Mouse (Mus musculus) urinary bladder, postnatal 0 days (tissue): Measurements from ENCODE around the gene Tmem266. TPM values are rescaled to one million over a fixed set of nuclear protein-coding genes. Genes with fewer than 3 reads are reported as not detected.

Source experiments
- polyA plus RNA-seq: library from polyadenylated mRNA; unstranded; fragments of >200 nt; fragmentation: Nextera tagmentation; extraction: Ambion mirVana; gene quantifications from 2 replicates; pipeline ENCODE4 v1.2.1, GENCODE M21; 2015

Tmem266 gene
- 0.05 TPM in 1 of 2 replicates, not detected in the other for polyA plus RNA-seq

DNA sequence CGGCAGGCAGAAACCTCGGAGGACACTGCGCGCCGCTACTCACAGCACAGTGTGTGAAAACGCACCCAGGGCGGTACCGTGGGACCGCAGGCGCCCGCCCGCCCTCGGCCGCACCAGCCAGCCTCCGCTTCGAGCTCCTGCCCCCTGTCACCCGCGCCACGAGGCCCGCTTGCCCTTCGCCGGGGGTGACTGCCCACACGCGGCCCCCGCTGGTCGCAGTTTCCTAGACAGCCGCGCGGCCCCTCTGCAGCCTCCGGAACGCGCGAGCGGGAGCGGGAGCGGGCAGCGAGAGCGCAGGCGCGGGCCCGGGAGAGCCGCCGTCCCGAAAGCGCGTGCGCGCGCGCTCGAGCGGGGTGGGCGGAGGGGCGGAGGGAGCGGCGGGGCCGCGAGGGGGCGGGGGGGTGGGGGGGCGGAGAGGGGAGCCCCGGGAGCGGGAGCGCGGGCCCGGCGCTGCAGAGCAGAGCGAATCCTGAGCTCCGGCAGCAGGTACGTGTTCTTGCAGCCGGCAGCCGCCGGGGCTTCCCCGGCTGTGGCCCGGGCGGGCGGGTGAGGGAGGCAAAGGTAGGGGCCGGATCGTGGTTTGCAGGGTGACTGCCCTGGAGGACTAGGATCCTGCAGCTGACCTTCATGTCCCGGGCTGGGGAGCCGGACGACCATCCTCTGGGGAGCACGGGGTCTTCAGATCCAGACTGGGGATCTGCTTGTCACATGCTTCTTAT, at the start of gene Tmem266, which contains the start of gene Nrg4:
Tmem266 (plus strand) TSS at position 399 of the 719 bp plus-strand sequence.
Nrg4 (minus strand) TSS at position 330 of the 719 bp plus-strand sequence.

Other genes starting within 250 kb of the Tmem266 start
- gene Ube2q2, start 178.1 kb upstream of the Tmem266 start, polyA plus RNA-seq, result 25.7 and 29.9 TPM in 2 replicates
- 36.0 and 37.3 TPM in 2 replicates for gene Fbxo22, start 118.0 kb upstream of the Tmem266 start, polyA plus RNA-seq
- 0.57 and 0.71 TPM in 2 replicates for gene Nrg4, start 69 bp upstream of the Tmem266 start, polyA plus RNA-seq
- gene Etfa, start 185.3 kb downstream of the Tmem266 start, polyA plus RNA-seq, result 153 and 171 TPM in 2 replicates
- gene Isl2, start 211.8 kb downstream of the Tmem266 start, polyA plus RNA-seq, result 0.22 and 0.51 TPM in 2 replicates